Mouse (Mus musculus): ENCODE results near the gene Cnot11. TPM values are rescaled to one million over a fixed set of nuclear protein-coding genes. Genes with fewer than 3 reads are reported as not detected.

Cnot11 gene
- polyA plus RNA-seq, 1 experiment from 2014 or later, result 16.9 TPM

GRCm38 (mm10) chr1:39528319-39528718 lies 6.5 kb upstream of the Cnot11 start:
- 64% methylated on average over 6 of the region's 6 CpGs for WGBS
- no peak overlapping the region for H3K4me3 ChIP-seq (replicated peaks; ENCODE audit: low read depth, low read length)
- DNase-seq, result no peak
- H3K4me2 ChIP-seq (ENCODE audit: low read length), result no peak overlapping the region
- no peak overlapping the region for H3K9ac ChIP-seq (replicated peaks; ENCODE audit: low read length)
- ATAC-seq (ENCODE audit: low FRiP score, low TSS enrichment), result no peak
- H3K4me1 ChIP-seq (ENCODE audit: control insufficient read depth, insufficient read depth, low read length), result no peaks in the 10 kb centered on the region
- no peaks in the 10 kb centered on the region for H3K27me3 ChIP-seq (ENCODE audit: control insufficient read depth, insufficient read depth, low read length)
- H3K9me3 ChIP-seq (ENCODE audit: control insufficient read depth, low read length), result no peaks in the 10 kb centered on the region
- H3K27ac ChIP-seq (replicated peaks; ENCODE audit: low read depth, low read length), result no peak overlapping the region
- no peaks in the 10 kb centered on the region for H3K36me3 ChIP-seq (ENCODE audit: control insufficient read depth, insufficient read depth, low read length)

- WGBS, result 37% methylated on average over 13 of the region's 13 CpGs
These were observed 4.4 kb upstream of the Cnot11 start for GRCm38 (mm10) chr1:39530258-39530943.

GRCm38 (mm10) chr1:39531036-39531435 lies 3.8 kb upstream of the Cnot11 start:
- H3K4me2 ChIP-seq (ENCODE audit: low read length), result no peak overlapping the region
- H3K4me1 ChIP-seq (ENCODE audit: control insufficient read depth, insufficient read depth, low read length), result peaks cover 3% of the 10 kb centered on the region; the same call in 1 of the 2 replicates
- WGBS, result 71% methylated on average over 4 of the region's 4 CpGs
- H3K4me3 ChIP-seq (replicated peaks; ENCODE audit: low read depth, low read length), result no peak overlapping the region
- H3K27me3 ChIP-seq (ENCODE audit: control insufficient read depth, insufficient read depth, low read length), result no peaks in the 10 kb centered on the region
- DNase-seq (no peak), ATAC-seq (ENCODE audit: low FRiP score, low TSS enrichment) (no peak)
- no peak overlapping the region for H3K9ac ChIP-seq (replicated peaks; ENCODE audit: low read length)
- no peak overlapping the region for H3K27ac ChIP-seq (replicated peaks; ENCODE audit: low read depth, low read length)
- no peaks in the 10 kb centered on the region for H3K9me3 ChIP-seq (ENCODE audit: control insufficient read depth, low read length)
- no peaks in the 10 kb centered on the region for H3K36me3 ChIP-seq (ENCODE audit: control insufficient read depth, insufficient read depth, low read length)

More at GRCm38 (mm10) chr1:39530258-39530943, 4.4 kb upstream of the Cnot11 start:
- Histone ChIP-seq H3K36me3 (ENCODE audit: control insufficient read depth, insufficient read depth, low read length) (no peaks in the 10 kb centered on the region), H3K4me1 (ENCODE audit: control insufficient read depth, insufficient read depth, low read length) (peaks cover 3% of the 10 kb centered on the region; the same call in 1 of the 2 replicates), H3K9ac (replicated peaks; ENCODE audit: low read length) (no peak overlapping the region), H3K4me3 (replicated peaks; ENCODE audit: low read depth, low read length) (no peak overlapping the region), H3K27me3 (ENCODE audit: control insufficient read depth, insufficient read depth, low read length) (no peaks in the 10 kb centered on the region), H3K27ac (replicated peaks; ENCODE audit: low read depth, low read length) (no peak overlapping the region), H3K4me2 (ENCODE audit: low read length) (no peak overlapping the region), H3K9me3 (ENCODE audit: control insufficient read depth, low read length) (no peaks in the 10 kb centered on the region)
- DNase-seq, result peak; percentile 90
- ATAC-seq (ENCODE audit: low FRiP score, low TSS enrichment), result no peak

- DNase-seq (no peak), ATAC-seq (ENCODE audit: low FRiP score, low TSS enrichment) (no peak)
- H3K4me1 ChIP-seq (ENCODE audit: control insufficient read depth, insufficient read depth, low read length), result peaks cover 16% of the 10 kb centered on the region
- 24% methylated on average over 3 of the region's 3 CpGs for WGBS
- no peaks in the 10 kb centered on the region for H3K9me3 ChIP-seq (ENCODE audit: control insufficient read depth, low read length)
- peaks cover 12% of the 10 kb centered on the region for H3K36me3 ChIP-seq (ENCODE audit: control insufficient read depth, insufficient read depth, low read length)
- no peak overlapping the region for H3K27ac ChIP-seq (replicated peaks; ENCODE audit: low read depth, low read length)
- H3K27me3 ChIP-seq (ENCODE audit: control insufficient read depth, insufficient read depth, low read length), result no peaks in the 10 kb centered on the region
- no peak overlapping the region for H3K4me2 ChIP-seq (ENCODE audit: low read length)
- no peak overlapping the region for H3K4me3 ChIP-seq (replicated peaks; ENCODE audit: low read depth, low read length)
- no peak overlapping the region for H3K9ac ChIP-seq (replicated peaks; ENCODE audit: low read length)
These were observed 875 bp upstream of the Cnot11 start for GRCm38 (mm10) chr1:39533917-39534316.

GRCm38 (mm10) chr1:39535515-39536311 lies 921 bp downstream of the Cnot11 start:
- Histone ChIP-seq H3K36me3 (ENCODE audit: control insufficient read depth, insufficient read depth, low read length) (peaks cover 28% of the 10 kb centered on the region), H3K27ac (replicated peaks; ENCODE audit: low read depth, low read length) (peak overlapping the region; percentile 91), H3K4me2 (ENCODE audit: low read length) (peak overlapping the region; percentile 78), H3K9ac (replicated peaks; ENCODE audit: low read length) (peak overlapping the region; percentile 93), H3K27me3 (ENCODE audit: control insufficient read depth, insufficient read depth, low read length) (no peaks in the 10 kb centered on the region), H3K4me3 (replicated peaks; ENCODE audit: low read depth, low read length) (peak overlapping the region; percentile 88), H3K4me1 (ENCODE audit: control insufficient read depth, insufficient read depth, low read length) (peaks cover 16% of the 10 kb centered on the region), H3K9me3 (ENCODE audit: control insufficient read depth, low read length) (no peaks in the 10 kb centered on the region)
- DNase-seq, result peak; percentile 98
- under 1% methylated on average over 100 of the region's 100 CpGs for WGBS
- peak; percentile 92 for ATAC-seq (ENCODE audit: low FRiP score, low TSS enrichment)

GRCm38 (mm10) chr1:39536701-39537100 lies 1.9 kb downstream of the Cnot11 start:
- H3K4me1 ChIP-seq (ENCODE audit: control insufficient read depth, insufficient read depth, low read length), result peaks cover 16% of the 10 kb centered on the region
- WGBS, result 43% methylated on average over 7 of the region's 7 CpGs
- H3K9ac ChIP-seq (replicated peaks; ENCODE audit: low read length), result peak overlapping the region; percentile 93
- H3K4me2 ChIP-seq (ENCODE audit: low read length), result peak overlapping the region; percentile 78
- no peak for DNase-seq
- H3K27ac ChIP-seq (replicated peaks; ENCODE audit: low read depth, low read length), result no peak overlapping the region
- no peaks in the 10 kb centered on the region for H3K9me3 ChIP-seq (ENCODE audit: control insufficient read depth, low read length)
- no peaks in the 10 kb centered on the region for H3K27me3 ChIP-seq (ENCODE audit: control insufficient read depth, insufficient read depth, low read length)
- H3K36me3 ChIP-seq (ENCODE audit: control insufficient read depth, insufficient read depth, low read length), result peaks cover 33% of the 10 kb centered on the region
- ATAC-seq (ENCODE audit: low FRiP score, low TSS enrichment), result no peak
- peak overlapping the region; percentile 88 for H3K4me3 ChIP-seq (replicated peaks; ENCODE audit: low read depth, low read length)

- no peaks in the 10 kb centered on the region for H3K27me3 ChIP-seq (ENCODE audit: control insufficient read depth, insufficient read depth, low read length)
- H3K9ac ChIP-seq (replicated peaks; ENCODE audit: low read length), result no peak overlapping the region; the same call in 1 of the 2 replicates
- H3K9me3 ChIP-seq (ENCODE audit: control insufficient read depth, low read length), result no peaks in the 10 kb centered on the region
- no peak for ATAC-seq (ENCODE audit: low FRiP score, low TSS enrichment)
- H3K4me3 ChIP-seq (replicated peaks; ENCODE audit: low read depth, low read length), result no peak overlapping the region
- H3K36me3 ChIP-seq (ENCODE audit: control insufficient read depth, insufficient read depth, low read length), result peaks cover 43% of the 10 kb centered on the region
- DNase-seq, result no peak
- peaks cover 16% of the 10 kb centered on the region for H3K4me1 ChIP-seq (ENCODE audit: control insufficient read depth, insufficient read depth, low read length)
- 94% methylated on average over 10 of the region's 10 CpGs for WGBS
- peak overlapping the region; percentile 30; the same call in 1 of the 2 replicates for H3K4me2 ChIP-seq (ENCODE audit: low read length)
- no peak overlapping the region for H3K27ac ChIP-seq (replicated peaks; ENCODE audit: low read depth, low read length)
These were observed 3.0 kb downstream of the Cnot11 start for GRCm38 (mm10) chr1:39537631-39538380.

- H3K27ac ChIP-seq (replicated peaks; ENCODE audit: low read depth, low read length), result no peak overlapping the region
- no peak for DNase-seq
- peaks cover 13% of the 10 kb centered on the region for H3K4me1 ChIP-seq (ENCODE audit: control insufficient read depth, insufficient read depth, low read length)
- H3K27me3 ChIP-seq (ENCODE audit: control insufficient read depth, insufficient read depth, low read length), result no peaks in the 10 kb centered on the region
- H3K36me3 ChIP-seq (ENCODE audit: control insufficient read depth, insufficient read depth, low read length), result peaks cover 64% of the 10 kb centered on the region
- H3K4me2 ChIP-seq (ENCODE audit: low read length), result no peak overlapping the region
- H3K9ac ChIP-seq (replicated peaks; ENCODE audit: low read length), result no peak overlapping the region
- H3K9me3 ChIP-seq (ENCODE audit: control insufficient read depth, low read length), result no peaks in the 10 kb centered on the region
- H3K4me3 ChIP-seq (replicated peaks; ENCODE audit: low read depth, low read length), result no peak overlapping the region
- no peak for ATAC-seq (ENCODE audit: low FRiP score, low TSS enrichment)
These were observed 5.8 kb downstream of the Cnot11 start for GRCm38 (mm10) chr1:39540592-39540991.
